Mouse (Mus musculus) limb, embryonic 10.5 days (tissue): ENCODE data around the gene Zbtb2. TPM values are rescaled to one million over a fixed set of nuclear protein-coding genes. Genes with fewer than 3 reads are reported as not detected.
"Not testable (repeated sequence)": the region's sequence is repeated elsewhere in the genome, so short reads cannot be mapped to it uniquely, and the experiment has no call there.

Experiments
- DNase-seq: peaks from one replicate; pipeline ENCODE4 v3.0.0-alpha.2; 2017; ENCODE audit warnings: low spot score
- H3K27ac ChIP-seq: fragments of 300-500 bp; sonication (generic); 2 replicates; pipeline ENCODE4 v1.5.1; 2016; ENCODE audit warnings: mild to moderate bottlenecking
- H3K27me3 ChIP-seq: fragments of 300-500 bp; sonication (generic); 2 replicates; pipeline ENCODE4 v1.6.1; 2016; ENCODE audit warnings: low read depth, mild to moderate bottlenecking; ENCODE audit not compliant: poor library complexity, severe bottlenecking
- H3K36me3 ChIP-seq: fragments of 300-500 bp; sonication (generic); 2 replicates; pipeline ENCODE4 v1.6.1; 2016; ENCODE audit warnings: mild to moderate bottlenecking, moderate library complexity
- H3K4me1 ChIP-seq: fragments of 300-500 bp; sonication (generic); 2 replicates; pipeline ENCODE4 v1.6.1; 2016
- H3K4me3 ChIP-seq: fragments of 300-500 bp; sonication (generic); 2 replicates; pipeline ENCODE4 v1.5.1; 2016; ENCODE audit warnings: mild to moderate bottlenecking, moderate library complexity
- H3K9me3 ChIP-seq: fragments of 300-500 bp; sonication (generic); replicated peaks from 2 replicates; pipeline ENCODE4 v1.6.1; 2016; ENCODE audit warnings: mild to moderate bottlenecking
- WGBS: fragments of 180-500 bp; shearing (Covaris S2); methylation state at CpG from one replicate; pipeline ENCODE4 v1.1.7; 2016; 5-methylcytosine and 5-hydroxymethylcytosine counted together
- polyA plus RNA-seq: library from polyadenylated mRNA; unstranded; fragments of >200 nt; fragmentation: Nextera tagmentation; extraction: Ambion mirVana; gene quantifications from 2 replicates; pipeline ENCODE4 v1.2.1, GENCODE M21; 2016

Gene Zbtb2
- polyA plus RNA-seq: 21.5 and 23.1 TPM in 2 replicates

- peak; percentile 81 for DNase-seq
- peaks cover 34% of the 10 kb centered on the region for H3K4me1 ChIP-seq
- H3K4me3 ChIP-seq: peak within 1 kb of the TSS; percentile 94
- under 1% methylated on average over 81 of the region's 87 CpGs for WGBS
- H3K36me3 ChIP-seq: peaks cover 14% of the 10 kb centered on the region
- H3K9me3 ChIP-seq: no peaks in the 10 kb centered on the region
- H3K27ac ChIP-seq: peak within 1 kb of the TSS; percentile 99
- no peaks in the 10 kb centered on the region for H3K27me3 ChIP-seq
Measured at GRCm38 (mm10) chr10:4387701-4388383, at the start of gene Zbtb2. Gene Zbtb2 (minus strand): TSS chr10:4388108.

- H3K4me1 ChIP-seq: peaks cover 15% of the 10 kb centered on the region
Measured at GRCm38 (mm10) chr10:4435416-4435815, 47.5 kb upstream of the Zbtb2 start.

GRCm38 (mm10) chr10:4433871-4434270, 46.0 kb upstream of the Zbtb2 start:
- H3K9me3 ChIP-seq, H3K27me3 ChIP-seq, H3K4me3 ChIP-seq, DNase-seq, H3K27ac ChIP-seq: not testable (repeated sequence)
- 85% methylated on average over 2 of the region's 2 CpGs for WGBS
- Histone ChIP-seq H3K36me3 (peaks cover 36% of the 10 kb centered on the region), H3K4me1 (peaks cover 15% of the 10 kb centered on the region)

More at GRCm38 (mm10) chr10:4435416-4435815, 47.5 kb upstream of the Zbtb2 start:
- Histone ChIP-seq H3K4me3 (no peak overlapping the region), H3K9me3 (no peaks in the 10 kb centered on the region), H3K27ac (no peak overlapping the region), H3K27me3 (no peaks in the 10 kb centered on the region), H3K36me3 (peaks cover 51% of the 10 kb centered on the region)
- WGBS: 88% methylated on average over 3 of the region's 3 CpGs
- DNase-seq: no peak

GRCm38 (mm10) chr10:4432996-4433755, 45.3 kb upstream of the Zbtb2 start:
- H3K36me3 ChIP-seq: peaks cover 33% of the 10 kb centered on the region
- H3K4me1 ChIP-seq: peaks cover 15% of the 10 kb centered on the region
- H3K9me3 ChIP-seq: no peaks in the 10 kb centered on the region
- H3K27ac ChIP-seq: peak overlapping the region; percentile 90
- peak overlapping the region; percentile 70 for H3K4me3 ChIP-seq
- no peaks in the 10 kb centered on the region for H3K27me3 ChIP-seq
- no peak for DNase-seq
- WGBS: 15% methylated on average over 19 of the region's 19 CpGs

GRCm38 (mm10) chr10:4432123-4432931, 44.4 kb upstream of the Zbtb2 start, which contains the start of the genes Rmnd1 and Armt1:
Gene Rmnd1 (minus strand): TSS chr10:4432388.
Gene Armt1 (plus strand): TSS chr10:4432467.
- peak within 1 kb of the TSS; percentile 70 for H3K4me3 ChIP-seq
- DNase-seq: peak; percentile 98
- peaks cover 32% of the 10 kb centered on the region for H3K36me3 ChIP-seq
- under 1% methylated on average over 75 of the region's 75 CpGs for WGBS
- peak within 1 kb of the TSS; percentile 90 for H3K27ac ChIP-seq
- peaks cover 15% of the 10 kb centered on the region for H3K4me1 ChIP-seq
- no peaks in the 10 kb centered on the region for H3K27me3 ChIP-seq
- no peaks in the 10 kb centered on the region for H3K9me3 ChIP-seq

- H3K4me3 ChIP-seq: peak overlapping the region; percentile 70
- no peaks in the 10 kb centered on the region for H3K27me3 ChIP-seq
- H3K9me3 ChIP-seq: no peaks in the 10 kb centered on the region
- no peak for DNase-seq
- H3K36me3 ChIP-seq: peaks cover 30% of the 10 kb centered on the region
- peak overlapping the region; percentile 86 for H3K27ac ChIP-seq
- 14% methylated on average over 5 of the region's 5 CpGs for WGBS
- peaks cover 15% of the 10 kb centered on the region for H3K4me1 ChIP-seq
Measured at GRCm38 (mm10) chr10:4431746-4432122, 43.8 kb upstream of the Zbtb2 start.

- Histone ChIP-seq H3K27ac (no peak overlapping the region), H3K27me3 (no peaks in the 10 kb centered on the region), H3K9me3 (no peaks in the 10 kb centered on the region), H3K4me3 (peak overlapping the region; percentile 70; the same call in 1 of the 2 replicates), H3K4me1 (peaks cover 15% of the 10 kb centered on the region), H3K36me3 (peaks cover 34% of the 10 kb centered on the region)
- DNase-seq: no peak
- 85% methylated on average over 3 of the region's 3 CpGs for WGBS
Measured at GRCm38 (mm10) chr10:4430826-4431225, 42.9 kb upstream of the Zbtb2 start.

GRCm38 (mm10) chr10:4430399-4430798, 42.5 kb upstream of the Zbtb2 start:
- 91% methylated on average over 8 of the region's 8 CpGs for WGBS
- no peak for DNase-seq
- peaks cover 15% of the 10 kb centered on the region for H3K4me1 ChIP-seq
- 0 out of 2 replicates have a peak overlapping the region, but pooled peaks have one; percentile 70 for H3K4me3 ChIP-seq
- no peaks in the 10 kb centered on the region for H3K27me3 ChIP-seq
- no peaks in the 10 kb centered on the region for H3K9me3 ChIP-seq
- H3K27ac ChIP-seq: no peak overlapping the region
- H3K36me3 ChIP-seq: peaks cover 34% of the 10 kb centered on the region

GRCm38 (mm10) chr10:4425245-4425644, 37.3 kb upstream of the Zbtb2 start:
- no peaks in the 10 kb centered on the region for H3K9me3 ChIP-seq
- no peak overlapping the region for H3K27ac ChIP-seq
- peaks cover 77% of the 10 kb centered on the region for H3K36me3 ChIP-seq
- WGBS: 89% methylated on average over 8 of the region's 8 CpGs
- no peaks in the 10 kb centered on the region for H3K4me1 ChIP-seq
- DNase-seq: no peak
- no peaks in the 10 kb centered on the region for H3K27me3 ChIP-seq
- H3K4me3 ChIP-seq: no peak overlapping the region

- WGBS: 95% methylated on average over 1 of the region's 1 CpGs
- no peak for DNase-seq
- Histone ChIP-seq H3K4me3 (no peak overlapping the region), H3K9me3 (no peaks in the 10 kb centered on the region), H3K4me1 (no peaks in the 10 kb centered on the region), H3K27ac (no peak overlapping the region), H3K36me3 (peaks cover 87% of the 10 kb centered on the region), H3K27me3 (no peaks in the 10 kb centered on the region)
Measured at GRCm38 (mm10) chr10:4407191-4407590, 19.3 kb upstream of the Zbtb2 start.

- Histone ChIP-seq H3K4me1 (no peaks in the 10 kb centered on the region), H3K4me3 (no peak overlapping the region), H3K27ac (no peak overlapping the region), H3K27me3 (no peaks in the 10 kb centered on the region), H3K9me3 (no peaks in the 10 kb centered on the region), H3K36me3 (peaks cover 83% of the 10 kb centered on the region)
- no peak for DNase-seq
- 86% methylated on average over 5 of the region's 5 CpGs for WGBS
Measured at GRCm38 (mm10) chr10:4405511-4405910, 17.6 kb upstream of the Zbtb2 start.

- Histone ChIP-seq H3K36me3 (peaks cover 83% of the 10 kb centered on the region), H3K4me1 (no peaks in the 10 kb centered on the region), H3K4me3 (no peak overlapping the region), H3K27me3 (no peaks in the 10 kb centered on the region), H3K9me3 (no peaks in the 10 kb centered on the region), H3K27ac (no peak overlapping the region)
- DNase-seq: peak; percentile 47
- WGBS: 69% methylated on average over 5 of the region's 5 CpGs
Measured at GRCm38 (mm10) chr10:4404895-4405491, 17.1 kb upstream of the Zbtb2 start.
